Mouse (Mus musculus) gonadal fat pad, adult 2 months (tissue): Measurements from ENCODE around the gene Mphosph6. TPM values are rescaled to one million over a fixed set of nuclear protein-coding genes. Genes with fewer than 3 reads are reported as not detected.

Source experiments
- DNase-seq: peaks from one replicate; pipeline ENCODE4 v3.0.0-alpha.2; 2012; ENCODE audit warnings: low read depth
- polyA plus RNA-seq: library from polyadenylated mRNA; depleted of rRNA; stranded (reverse); fragments of >200 nt; gene quantifications from 2 replicates; pipeline ENCODE4 v1.2.3, GENCODE M21; 2012; rRNA removed

The Mphosph6 gene
- 7.8 and 7.9 TPM in 2 replicates for polyA plus RNA-seq

GRCm38 (mm10) chr8:117801443-117802298, at the start of gene Mphosph6:
Gene Mphosph6, minus strand, starts transcription at chr8:117801943.
- peak; percentile 55 for DNase-seq

GRCm38 (mm10) chr8:117850420-117850819, 48.7 kb upstream of the Mphosph6 start:
- DNase-seq = no peak

- no peak for DNase-seq
Observed at GRCm38 (mm10) chr8:117847865-117848264, 46.1 kb upstream of the Mphosph6 start.

- no peak for DNase-seq
Observed at GRCm38 (mm10) chr8:117843694-117844093, 42.0 kb upstream of the Mphosph6 start.

- no peak for DNase-seq
Observed at GRCm38 (mm10) chr8:117813524-117813923, 11.8 kb upstream of the Mphosph6 start.

GRCm38 (mm10) chr8:117810676-117811075, 8.9 kb upstream of the Mphosph6 start:
- no peak for DNase-seq

GRCm38 (mm10) chr8:117805419-117805818, 3.7 kb upstream of the Mphosph6 start:
- no peak for DNase-seq

GRCm38 (mm10) chr8:117802299-117802689, 551 bp upstream of the Mphosph6 start:
- DNase-seq = no peak

GRCm38 (mm10) chr8:117798066-117798465, 3.7 kb downstream of the Mphosph6 start:
- no peak for DNase-seq

GRCm38 (mm10) chr8:117796464-117796863, 5.3 kb downstream of the Mphosph6 start:
- DNase-seq = no peak

- no peak for DNase-seq
Observed at GRCm38 (mm10) chr8:117794581-117794980, 7.2 kb downstream of the Mphosph6 start.

- no peak for DNase-seq
Observed at GRCm38 (mm10) chr8:117792616-117793144, 9.1 kb downstream of the Mphosph6 start.

- no peak for DNase-seq
Observed at GRCm38 (mm10) chr8:117786428-117786827, 15.3 kb downstream of the Mphosph6 start.

- DNase-seq = peak; percentile 54
Observed at GRCm38 (mm10) chr8:117783021-117783420, 18.7 kb downstream of the Mphosph6 start.

GRCm38 (mm10) chr8:117781375-117782129, 20.2 kb downstream of the Mphosph6 start:
- DNase-seq = no peak

GRCm38 (mm10) chr8:117779344-117779743, 22.4 kb downstream of the Mphosph6 start:
- DNase-seq = no peak

GRCm38 (mm10) chr8:117778531-117779322, 23.0 kb downstream of the Mphosph6 start:
- no peak for DNase-seq

GRCm38 (mm10) chr8:117776075-117776474, 25.7 kb downstream of the Mphosph6 start:
- no peak for DNase-seq

GRCm38 (mm10) chr8:117775626-117776025, 26.1 kb downstream of the Mphosph6 start:
- no peak for DNase-seq

GRCm38 (mm10) chr8:117772597-117772996, 29.1 kb downstream of the Mphosph6 start:
- DNase-seq = no peak

- DNase-seq = no peak
Observed at GRCm38 (mm10) chr8:117772126-117772525, 29.6 kb downstream of the Mphosph6 start.
